Mouse (Mus musculus): ENCODE data around the gene Bbs1. TPM values are rescaled to one million over a fixed set of nuclear protein-coding genes. Genes with fewer than 3 reads are reported as not detected.

Gene Bbs1
- total RNA-seq, 1 experiment = 5.4 TPM

- TF ChIP-seq ZNF384 (IDR thresholded peaks at IDR 0.05; ENCODE audit: low read depth, low read length) (0 out of 2 replicates have a peak, but pooled peaks have one; percentile 6), MAFK (IDR thresholded peaks at IDR 0.05; ENCODE audit: insufficient read depth, low read depth, low read length) (no peak), ZC3H11A (IDR thresholded peaks at IDR 0.05; ENCODE audit: borderline replicate concordance, low read depth, low read length) (no peak), HCFC1 (IDR thresholded peaks at IDR 0.05; ENCODE audit: borderline replicate concordance, insufficient read depth, low read length) (peak; percentile 54; the same call in 1 of the 2 replicates), CHD2 (IDR thresholded peaks at IDR 0.05; ENCODE audit: low read depth, low read length) (peak; percentile 76; the same call in 1 of the 2 replicates)
- DNase-seq (ENCODE audit: low read depth, low spot score) = peak; percentile 99
- no peaks in the 10 kb centered on the region for H3K9me3 ChIP-seq (ENCODE audit: control insufficient read depth, insufficient read depth, low read depth, low read length)
- peak within 1 kb of the TSS; percentile 59; the same call in 1 of the 2 replicates for H3K27ac ChIP-seq (ENCODE audit: insufficient read depth, low read depth, low read length, poor library complexity, severe bottlenecking)
- peak within 1 kb of the TSS; percentile 75 for H3K9ac ChIP-seq (ENCODE audit: insufficient read depth, low read depth, low read length, poor library complexity, severe bottlenecking)
- peaks cover 18% of the 10 kb centered on the region for H3K36me3 ChIP-seq (ENCODE audit: control insufficient read depth, insufficient read depth, low read length, poor library complexity, severe bottlenecking)
- peak within 1 kb of the TSS; percentile 77 to 98 for H3K4me3 ChIP-seq (ENCODE audit: insufficient read depth in 1 of 2, low read depth in 1 of 2, low read length in 2 of 2, poor library complexity in 1 of 2, severe bottlenecking in 1 of 2)
- in situ Hi-C loops (cut with MboI; ENCODE audit: low sequenced_read_pairs in 2 of 2, unreplicated experiment in 2 of 2) = no loop called here
- peaks cover 0 to 16% of the 10 kb centered on the region in 2 experiments; a peak in 3 of 4 replicates for H3K4me1 ChIP-seq (ENCODE audit: control insufficient read depth in 2 of 2, insufficient read depth in 2 of 2, low read length in 2 of 2, poor library complexity in 1 of 2)
Observed at GRCm38 (mm10) chr19:4927904-4928531, 21.6 kb upstream of the Bbs1 start, which contains the start of gene Dpp3. TSS of gene Dpp3 (minus strand) at chr19:4928287.

DNA sequence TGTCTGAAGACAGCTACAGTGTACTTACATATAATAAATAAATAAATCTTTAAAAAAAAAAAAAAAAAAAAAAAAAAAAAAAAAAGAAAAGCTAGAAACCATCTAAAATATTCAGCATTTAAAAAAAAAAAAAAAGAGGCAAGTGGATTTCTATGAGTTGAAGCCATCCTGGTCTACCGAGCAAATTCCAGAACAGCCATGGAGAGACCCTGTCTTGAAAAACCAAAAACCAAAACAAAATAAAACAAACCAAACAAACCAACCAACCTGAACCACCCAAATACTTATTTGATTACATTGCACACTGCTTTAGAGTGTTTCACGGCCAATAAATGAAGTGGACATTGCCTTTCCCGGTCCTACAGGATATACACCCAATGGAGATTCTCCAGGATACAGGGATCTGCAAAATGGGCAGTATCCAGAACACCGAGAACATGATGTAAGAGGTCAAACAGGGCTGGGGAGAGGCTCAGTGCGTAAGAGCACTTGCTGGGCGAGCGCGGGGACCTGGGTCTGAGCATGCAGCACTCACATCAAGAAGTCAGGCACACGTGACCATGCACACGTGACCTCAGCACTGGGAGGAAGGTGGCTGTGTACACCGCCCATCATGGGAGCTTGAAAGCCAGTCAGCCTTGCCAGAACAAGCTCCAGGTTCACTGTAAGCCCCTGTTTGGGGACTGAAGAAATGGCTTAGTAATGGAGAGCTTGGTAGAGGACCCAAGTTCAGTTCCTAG, 18.9 kb upstream of the Bbs1 start:
- Histone ChIP-seq H3K4me3 (ENCODE audit: insufficient read depth in 1 of 2, low read depth in 1 of 2, low read length in 2 of 2, poor library complexity in 1 of 2, severe bottlenecking in 1 of 2) (peak overlapping the region in 1 of 2 experiments; percentile 20; a peak in 1 of 4 replicates), H3K36me3 (ENCODE audit: control insufficient read depth, insufficient read depth, low read length, poor library complexity, severe bottlenecking) (peaks cover 44% of the 10 kb centered on the region), H3K9me3 (ENCODE audit: control insufficient read depth, insufficient read depth, low read depth, low read length) (no peaks in the 10 kb centered on the region), H3K9ac (ENCODE audit: insufficient read depth, low read depth, low read length, poor library complexity, severe bottlenecking) (peak overlapping the region; percentile 57; the same call in 1 of the 2 replicates), H3K4me1 (ENCODE audit: control insufficient read depth in 2 of 2, insufficient read depth in 2 of 2, low read length in 2 of 2, poor library complexity in 1 of 2) (peaks cover 0 to 15% of the 10 kb centered on the region in 2 experiments; a peak in 2 of 4 replicates), H3K27ac (ENCODE audit: insufficient read depth, low read depth, low read length, poor library complexity, severe bottlenecking) (peak overlapping the region; percentile 2; the same call in 1 of the 2 replicates)
- in situ Hi-C loops (cut with MboI; ENCODE audit: low sequenced_read_pairs in 2 of 2, unreplicated experiment in 2 of 2) = no loop called here
- peak; percentile 47 for DNase-seq (ENCODE audit: low read depth, low spot score)
- no peak for TF ChIP-seq CHD2 (IDR thresholded peaks at IDR 0.05; ENCODE audit: low read depth, low read length)
- peak; percentile 91 for TF ChIP-seq ZNF384 (IDR thresholded peaks at IDR 0.05; ENCODE audit: low read depth, low read length)

DNA sequence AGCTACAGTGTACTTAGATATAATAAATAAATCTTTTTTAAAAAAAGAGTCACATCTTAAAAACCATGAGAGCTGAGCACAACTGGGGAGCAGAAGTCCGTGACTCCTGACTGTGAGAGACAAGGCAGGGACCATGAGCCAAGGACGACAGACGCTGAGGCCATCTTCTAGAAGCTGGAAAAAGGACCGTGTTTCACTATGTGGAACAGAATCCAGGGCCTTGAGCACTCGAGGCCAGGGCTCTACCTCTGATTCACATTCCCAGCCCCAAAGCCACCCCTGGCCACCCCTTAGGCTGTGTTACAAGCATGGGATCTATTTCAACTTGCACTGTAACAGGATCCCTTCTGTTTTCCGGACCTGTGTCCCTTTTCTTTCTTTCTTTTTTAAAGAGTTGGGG, 13.2 kb upstream of the Bbs1 start:
- Histone ChIP-seq H3K36me3 (ENCODE audit: control insufficient read depth, insufficient read depth, low read length, poor library complexity, severe bottlenecking) (peaks cover 82% of the 10 kb centered on the region), H3K27ac (ENCODE audit: insufficient read depth, low read depth, low read length, poor library complexity, severe bottlenecking) (no peak overlapping the region), H3K9me3 (ENCODE audit: control insufficient read depth, insufficient read depth, low read depth, low read length) (no peaks in the 10 kb centered on the region), H3K4me1 (ENCODE audit: control insufficient read depth in 2 of 2, insufficient read depth in 2 of 2, low read length in 2 of 2, poor library complexity in 1 of 2) (no peaks in the 10 kb centered on the region), H3K9ac (ENCODE audit: insufficient read depth, low read depth, low read length, poor library complexity, severe bottlenecking) (no peak overlapping the region), H3K4me3 (ENCODE audit: insufficient read depth in 1 of 2, low read depth in 1 of 2, low read length in 2 of 2, poor library complexity in 1 of 2, severe bottlenecking in 1 of 2) (no peak overlapping the region)
- TF ChIP-seq ZNF384 (IDR thresholded peaks at IDR 0.05; ENCODE audit: low read depth, low read length) (no peak), MAFK (IDR thresholded peaks at IDR 0.05; ENCODE audit: insufficient read depth, low read depth, low read length) (no peak), ZC3H11A (IDR thresholded peaks at IDR 0.05; ENCODE audit: borderline replicate concordance, low read depth, low read length) (no peak), HCFC1 (IDR thresholded peaks at IDR 0.05; ENCODE audit: borderline replicate concordance, insufficient read depth, low read length) (no peak), CHD2 (IDR thresholded peaks at IDR 0.05; ENCODE audit: low read depth, low read length) (no peak)
- no peak for DNase-seq (ENCODE audit: low read depth, low spot score)
- in situ Hi-C loops (cut with MboI; ENCODE audit: low sequenced_read_pairs in 2 of 2, unreplicated experiment in 2 of 2) = no loop called here

- DNase-seq (ENCODE audit: low read depth, low spot score) = no peak
- in situ Hi-C loops (cut with MboI; ENCODE audit: low sequenced_read_pairs in 2 of 2, unreplicated experiment in 2 of 2) = no loop called here
- no peaks in the 10 kb centered on the region for H3K4me1 ChIP-seq (ENCODE audit: control insufficient read depth in 2 of 2, insufficient read depth in 2 of 2, low read length in 2 of 2, poor library complexity in 1 of 2)
- no peak overlapping the region for H3K9ac ChIP-seq (ENCODE audit: insufficient read depth, low read depth, low read length, poor library complexity, severe bottlenecking)
- H3K27ac ChIP-seq (ENCODE audit: insufficient read depth, low read depth, low read length, poor library complexity, severe bottlenecking) = no peak overlapping the region
- TF ChIP-seq MAFK (IDR thresholded peaks at IDR 0.05; ENCODE audit: insufficient read depth, low read depth, low read length) = no peak
- TF ChIP-seq ZC3H11A (IDR thresholded peaks at IDR 0.05; ENCODE audit: borderline replicate concordance, low read depth, low read length) = no peak
- no peak for TF ChIP-seq HCFC1 (IDR thresholded peaks at IDR 0.05; ENCODE audit: borderline replicate concordance, insufficient read depth, low read length)
- TF ChIP-seq CHD2 (IDR thresholded peaks at IDR 0.05; ENCODE audit: low read depth, low read length) = no peak
- TF ChIP-seq ZNF384 (IDR thresholded peaks at IDR 0.05; ENCODE audit: low read depth, low read length) = no peak
- H3K36me3 ChIP-seq (ENCODE audit: control insufficient read depth, insufficient read depth, low read length, poor library complexity, severe bottlenecking) = peaks cover 79% of the 10 kb centered on the region
- no peak overlapping the region for H3K4me3 ChIP-seq (ENCODE audit: insufficient read depth in 1 of 2, low read depth in 1 of 2, low read length in 2 of 2, poor library complexity in 1 of 2, severe bottlenecking in 1 of 2)
- no peaks in the 10 kb centered on the region for H3K9me3 ChIP-seq (ENCODE audit: control insufficient read depth, insufficient read depth, low read depth, low read length)
Observed at GRCm38 (mm10) chr19:4916827-4917226, 10.4 kb upstream of the Bbs1 start.

Data from ES-E14 (cell line).